Mouse (Mus musculus) embryonic fibroblast, embryonic 13.5 days (primary cell): ENCODE data around the gene Pdcd4.

Source experiments
- CTCF ChIP-seq: IDR thresholded peaks from 2 replicates; pipeline ENCODE4 v1.5.1; 2011; ENCODE audit warnings: mild to moderate bottlenecking, control low read depth, low read length, moderate library complexity, borderline replicate concordance; ENCODE audit not compliant: insufficient read depth
- POLR2A ChIP-seq: IDR thresholded peaks from 2 replicates; pipeline ENCODE4 v1.6.1; 2011; ENCODE audit warnings: low read depth, mild to moderate bottlenecking, control low read depth, low read length, moderate library complexity

GRCm38 (mm10) chr19:53906703-53907070, 14.7 kb downstream of the Pdcd4 start:
- 0 out of 2 replicates have a peak, but pooled peaks have one; percentile 12 for TF ChIP-seq CTCF
- 0 out of 2 replicates have a peak, but pooled peaks have one; percentile 23 for TF ChIP-seq POLR2A
